14 mouse cellular contexts compared by ENCODE assay signal in the genomic region with DNA sequence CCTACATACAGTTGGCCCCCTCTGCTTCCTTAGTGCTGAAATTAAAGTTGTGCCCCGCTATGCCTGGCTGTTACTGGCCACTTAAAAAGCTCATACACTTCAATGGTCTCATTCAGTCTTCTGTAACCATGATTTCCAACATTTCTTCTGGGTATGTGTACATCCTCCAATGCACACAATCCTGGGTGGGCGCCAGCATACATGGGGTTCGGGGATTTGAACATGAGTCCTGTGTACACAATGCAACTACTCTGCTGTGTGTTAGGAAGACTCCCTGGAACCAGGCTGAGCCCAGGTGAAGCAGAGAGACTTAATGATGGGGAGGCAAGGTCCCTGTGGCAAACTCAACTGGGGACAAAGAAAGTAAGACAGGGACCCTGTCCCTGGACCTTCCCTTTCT. TPM values are rescaled to one million over a fixed set of nuclear protein-coding genes. Genes with fewer than 3 reads are reported as not detected.
"Had no signal": no experiment of that assay in that cellular context is flagged by ENCODE, and none has a peak within 500 bp of the region (broad histone marks: within the 10 kb centered on the region; RNA-seq: fewer than 3 reads in every experiment).

No protein-coding gene starts in this region.

- H3K27ac ChIP-seq: liver, embryonic 15.5 days; macrophage; stomach, embryonic 15.5 days had no signal

- H3K36me3 ChIP-seq: liver, embryonic 15.5 days; lung, embryonic 15.5 days; midbrain, embryonic 15.5 days; neural tube, embryonic 13.5 days; stomach, embryonic 15.5 days had no signal

- H3K4me2 ChIP-seq: liver, embryonic 15.5 days had no signal

- DNase-seq: kidney, adult 18-20 months; kidney, postnatal 14 days; layer of hippocampus, adult 9-11 months; layer of hippocampus, postnatal 36 days; lung, postnatal 14 days; right cerebral cortex, postnatal 14 days; thymus, postnatal 4 days had no signal

- ATAC-seq: midbrain, embryonic 15.5 days had no signal

- H3K9ac ChIP-seq: liver, embryonic 15.5 days; lung, embryonic 15.5 days; stomach, embryonic 15.5 days had no signal

- H3K4me3 ChIP-seq: liver, embryonic 15.5 days; megakaryocyte, embryonic 14.5 days had no signal

- H3K27me3 ChIP-seq: lung, embryonic 15.5 days; midbrain, embryonic 15.5 days; neural tube, embryonic 13.5 days; stomach, embryonic 15.5 days had no signal

- H3K9me3 ChIP-seq: liver, embryonic 15.5 days; lung, embryonic 15.5 days; midbrain, embryonic 15.5 days; neural tube, embryonic 13.5 days; stomach, embryonic 15.5 days had no signal

RNA-seq across cellular contexts. Expression of gene Syt3, which starts 8.1 kb away (rescaled TPM):
- polyA plus RNA-seq: liver, embryonic 15.5 days; macrophage had no signal

RNA-seq across cellular contexts. Expression of gene Lrrc4b, which starts 53.0 kb away (rescaled TPM):
- polyA plus RNA-seq: liver, embryonic 15.5 days; macrophage had no signal
